Mouse (Mus musculus) adrenal gland, postnatal 14 days (tissue): ENCODE measurements at regions not wholly inside any gene's neighbourhood (a gene's known extent, or its start where the extent isn't known, plus 50 kb on each side); places are given as distances from the start of the nearest gene placed in this dataset.
"Not testable (repeated sequence)": the region's sequence is repeated elsewhere in the genome, so short reads cannot be mapped to it uniquely, and the experiment has no call there.

ENCODE experiments used
- DNase-seq: peaks from one replicate; pipeline ENCODE4 v3.0.0; 2021; ENCODE audit warnings: mixed read lengths

DNA sequence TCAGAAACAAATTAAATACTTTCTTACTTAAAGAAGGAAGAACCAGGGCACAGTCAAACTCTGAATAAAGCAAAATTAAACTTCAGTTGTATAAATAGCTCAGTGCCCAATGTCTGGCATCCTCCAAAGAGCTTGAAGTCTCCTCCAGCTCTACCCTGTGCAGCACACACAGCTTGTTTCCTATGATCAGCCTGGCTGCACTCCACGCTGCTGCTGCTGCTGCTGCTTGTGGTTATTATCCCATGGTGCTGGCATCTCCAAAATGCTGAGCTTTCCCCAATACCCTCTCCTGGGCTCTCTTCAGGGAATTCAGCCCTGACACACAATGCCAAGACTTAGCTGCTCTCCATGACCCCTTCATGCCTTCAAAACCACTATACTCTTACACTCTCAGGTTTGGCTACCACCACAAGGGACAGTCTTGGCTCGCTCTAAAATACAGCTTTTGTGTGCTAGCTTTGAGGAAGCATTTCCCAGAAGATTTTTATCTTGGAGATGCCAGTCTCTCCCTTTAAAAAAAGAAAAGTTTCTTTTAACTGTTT, 121.0 kb downstream of the Rab10 start:
- DNase-seq, result not testable (repeated sequence)

DNA sequence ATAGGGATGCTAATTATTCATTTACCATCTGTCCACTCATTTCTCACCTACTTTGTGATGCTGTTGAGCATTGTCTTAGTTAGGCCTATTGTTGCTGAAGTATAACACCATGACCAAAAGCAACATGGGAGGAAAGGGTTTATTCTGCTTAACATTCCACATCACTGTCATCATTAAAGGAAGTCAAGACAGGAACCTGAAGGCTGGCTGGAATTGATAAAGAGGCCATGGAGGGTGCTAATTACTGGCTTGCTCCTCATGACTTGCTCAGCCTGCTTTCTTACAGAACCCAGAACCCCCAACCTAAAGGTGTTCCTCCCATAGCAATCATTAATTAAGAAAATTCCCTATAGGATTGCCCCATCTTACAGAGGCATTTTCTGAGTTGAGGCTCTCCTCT, 121.6 kb downstream of the Rab10 start:
- DNase-seq, result no peak

DNA sequence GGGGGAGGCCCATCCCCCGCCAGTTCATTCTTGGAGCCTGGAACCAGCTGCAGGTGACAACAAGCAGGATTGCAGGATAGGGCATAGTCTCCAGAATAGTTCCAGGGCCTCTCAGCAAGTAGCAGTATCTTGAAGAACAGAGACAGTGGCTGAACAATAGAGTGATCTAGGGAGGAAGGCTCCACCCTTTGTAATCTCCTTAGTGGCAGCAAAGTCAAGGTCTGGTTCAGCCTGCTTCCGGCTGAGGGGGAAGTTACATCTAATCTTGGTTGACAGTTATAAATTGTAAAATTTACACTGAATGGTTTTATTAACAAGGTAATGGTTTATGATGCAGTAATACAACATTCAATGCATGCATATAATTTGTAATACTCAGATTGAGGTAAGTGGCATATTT, 136.4 kb downstream of the Rab10 start:
- DNase-seq, result no peak

DNA sequence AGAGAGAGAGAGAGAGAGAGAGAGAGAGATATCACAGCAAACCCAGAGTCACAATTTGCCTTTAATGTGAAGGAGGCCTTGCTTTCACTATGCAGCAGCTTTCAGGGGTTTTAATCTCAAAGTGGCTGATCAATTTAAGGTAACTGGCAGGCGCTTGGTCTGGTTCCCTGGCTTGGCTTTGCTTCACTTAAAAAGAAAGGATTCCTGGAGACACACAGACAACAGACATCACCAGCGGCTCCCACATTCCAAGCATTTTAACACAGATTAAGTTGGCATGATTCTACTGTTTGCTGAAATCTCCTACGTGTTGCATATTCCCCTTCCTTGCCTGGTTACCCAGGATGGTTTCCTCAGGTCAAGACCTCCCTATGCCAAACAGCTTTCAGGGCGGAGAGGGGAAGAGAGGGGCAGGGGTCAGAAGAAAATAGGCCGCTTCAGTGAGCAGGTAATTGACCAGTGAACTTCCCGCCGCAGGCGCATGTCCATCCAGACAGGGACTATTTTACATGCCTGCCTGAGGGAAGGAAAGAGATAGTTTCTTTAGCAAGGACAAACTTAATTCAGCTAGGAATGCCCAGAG, 140.0 kb downstream of the Rab10 start:
- DNase-seq, result not testable (repeated sequence)

DNA sequence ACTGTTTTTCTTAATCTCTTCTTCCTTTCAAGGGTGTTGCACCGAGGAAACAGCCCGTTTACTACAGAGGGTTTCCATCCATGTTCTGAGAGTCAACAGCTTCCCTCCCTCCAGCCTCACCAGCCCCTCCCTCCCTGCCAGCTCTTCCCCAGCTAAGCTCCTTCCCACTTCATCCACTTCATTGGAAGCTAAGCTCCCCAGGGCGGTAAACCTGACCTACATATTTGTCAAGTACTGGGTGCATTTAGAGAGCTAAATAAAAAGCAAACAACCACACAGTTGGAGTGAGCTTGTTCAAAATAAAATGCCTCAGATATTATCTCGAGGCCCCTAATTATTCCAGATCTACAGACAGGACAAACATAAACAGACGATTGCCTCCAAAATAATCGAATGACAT, 148.1 kb downstream of the Rab10 start:
- not testable (repeated sequence) for DNase-seq

DNA sequence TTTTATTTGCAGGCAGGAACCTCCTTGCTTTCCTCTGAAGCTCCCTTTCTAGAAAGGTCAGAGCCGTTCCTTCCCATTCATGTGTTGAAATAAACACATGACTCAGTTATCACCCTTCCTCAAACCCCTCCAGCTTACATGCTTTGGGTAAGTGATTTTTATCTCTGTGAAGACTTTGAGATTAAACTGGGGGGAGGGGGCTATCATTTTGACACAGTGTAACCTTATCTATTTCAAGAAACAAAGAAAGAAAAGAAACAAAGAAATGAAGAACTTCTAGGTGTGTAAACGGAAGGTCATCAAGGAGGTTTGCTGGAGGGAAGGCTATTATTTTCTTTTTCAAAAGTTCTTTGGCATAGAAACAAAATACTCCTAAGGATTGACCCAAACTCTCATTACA, 151.0 kb downstream of the Rab10 start:
- not testable (repeated sequence) for DNase-seq

DNA sequence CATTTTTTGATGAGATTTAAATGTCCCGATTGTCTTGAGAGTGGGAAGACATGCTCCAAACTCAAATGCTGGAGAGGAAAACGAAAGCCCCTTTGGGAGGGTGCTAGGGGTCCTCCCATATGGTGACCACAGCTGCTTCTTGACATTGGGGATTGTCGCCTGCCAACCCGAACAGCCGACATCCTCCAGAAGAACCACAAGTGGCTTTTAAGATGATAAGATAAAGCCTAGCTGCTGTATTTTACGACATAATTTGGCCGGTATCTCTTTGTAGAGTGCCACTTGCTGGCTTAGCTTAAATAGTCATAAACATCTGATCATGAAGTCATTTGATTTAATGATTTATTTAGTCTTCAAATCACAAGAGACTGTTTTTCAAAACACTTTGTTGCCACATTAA, 156.1 kb downstream of the Rab10 start:
- not testable (repeated sequence) for DNase-seq

DNA sequence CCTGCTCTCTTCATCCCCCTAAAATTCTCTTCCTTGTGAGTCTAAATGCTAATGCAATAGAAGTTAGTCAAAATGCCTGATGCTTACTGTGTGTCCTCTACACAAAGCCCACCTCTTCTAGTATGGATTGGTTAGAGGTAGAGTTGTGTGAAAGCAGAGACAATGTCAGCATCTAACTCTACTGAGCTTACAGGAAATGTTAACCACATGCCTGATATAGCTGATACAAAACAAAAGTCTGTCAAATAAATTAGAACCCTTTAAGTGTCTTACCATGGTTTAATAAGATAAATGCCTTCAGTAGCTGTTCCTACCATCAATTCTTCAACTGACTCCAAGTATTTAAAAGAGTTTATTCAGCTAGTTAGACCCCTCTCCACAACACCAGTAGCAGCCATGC, 177.2 kb downstream of the Rab10 start:
- not testable (repeated sequence) for DNase-seq

DNA sequence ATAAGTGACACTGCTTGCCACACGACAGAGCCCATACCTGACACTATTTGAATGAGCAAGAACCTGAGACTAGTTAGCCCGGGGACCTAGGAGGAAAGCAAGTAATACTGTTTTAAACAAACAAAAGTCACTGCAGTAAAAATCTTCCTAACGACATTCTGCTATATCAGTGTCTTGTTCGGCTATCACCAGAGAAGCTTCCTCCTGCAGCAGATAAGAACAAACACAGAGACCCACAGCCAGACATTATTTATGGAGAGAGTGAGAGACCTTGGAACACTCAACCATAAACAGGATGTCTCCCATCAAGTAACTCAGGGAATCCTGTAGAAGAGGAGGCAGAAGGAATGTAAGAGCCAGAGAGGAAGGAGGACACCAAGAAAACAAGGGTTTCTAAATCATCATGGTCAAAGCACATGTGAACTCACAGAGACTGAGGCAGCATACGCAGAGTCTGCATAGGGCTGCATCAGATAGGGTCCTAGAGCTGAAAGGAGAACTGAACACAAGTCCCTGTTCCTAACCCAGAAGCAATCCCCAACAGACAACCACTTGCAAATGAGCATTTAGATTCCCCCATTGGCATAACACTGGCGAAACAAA, 178.5 kb downstream of the Rab10 start:
- not testable (repeated sequence) for DNase-seq

DNA sequence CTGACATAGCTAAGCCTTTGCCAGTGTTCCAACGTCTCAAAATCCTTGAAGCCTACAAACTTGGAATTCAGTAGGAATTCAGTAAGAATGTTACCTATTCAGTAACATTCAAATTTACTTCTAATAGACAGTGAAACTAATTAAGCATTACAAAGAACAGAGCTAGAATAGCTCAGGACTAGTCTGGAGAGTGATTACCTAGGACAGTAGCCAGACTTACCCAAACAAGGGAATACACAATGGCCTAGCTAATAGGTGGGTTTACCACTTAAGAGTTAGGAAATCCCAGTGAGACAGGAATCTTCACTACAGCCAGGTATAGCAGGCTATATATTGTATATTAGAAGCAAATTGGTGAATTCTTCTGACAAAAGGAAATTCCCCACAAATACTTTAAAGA, 182.4 kb downstream of the Rab10 start:
- not testable (repeated sequence) for DNase-seq

DNA sequence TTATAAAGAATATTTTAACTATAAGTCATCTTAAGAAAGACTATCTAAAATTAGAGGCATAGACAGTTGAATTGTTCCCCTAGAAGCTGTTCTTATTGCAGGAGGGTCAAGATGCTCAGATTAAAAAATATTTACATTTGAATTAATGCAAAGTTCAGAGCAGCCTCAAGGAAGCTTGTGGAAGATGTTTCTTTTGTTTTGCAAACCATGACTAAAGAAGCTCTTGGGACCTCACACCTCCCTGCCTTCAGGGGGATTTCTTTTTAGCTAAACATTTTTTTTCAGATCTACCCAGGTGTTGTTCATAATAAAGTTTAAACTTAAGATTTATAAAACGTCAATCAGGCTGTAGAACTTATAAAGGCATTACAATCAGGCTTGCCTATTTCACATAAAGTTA, 185.7 kb downstream of the Rab10 start:
- DNase-seq, result no peak

DNA sequence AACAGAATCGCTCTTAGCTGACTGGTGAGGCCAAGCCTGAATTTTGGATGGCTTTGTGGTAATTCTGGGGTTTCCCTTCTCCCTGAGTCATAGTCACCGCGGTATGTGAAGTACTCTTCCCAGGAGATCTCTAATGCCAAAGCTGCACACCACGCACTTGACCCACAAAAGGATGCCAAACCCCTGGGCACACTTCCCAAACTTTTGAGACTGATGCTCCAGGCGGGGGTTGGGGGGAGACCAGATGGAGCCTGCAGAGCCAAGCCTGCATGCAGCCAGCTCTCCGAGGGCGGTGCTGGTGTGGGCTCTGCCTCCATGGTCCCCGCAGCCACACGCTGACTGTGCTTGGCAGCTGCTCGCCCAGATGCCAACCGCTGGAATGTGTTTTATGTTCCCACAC, 199.2 kb downstream of the Rab10 start:
- DNase-seq, result not testable (repeated sequence)

DNA sequence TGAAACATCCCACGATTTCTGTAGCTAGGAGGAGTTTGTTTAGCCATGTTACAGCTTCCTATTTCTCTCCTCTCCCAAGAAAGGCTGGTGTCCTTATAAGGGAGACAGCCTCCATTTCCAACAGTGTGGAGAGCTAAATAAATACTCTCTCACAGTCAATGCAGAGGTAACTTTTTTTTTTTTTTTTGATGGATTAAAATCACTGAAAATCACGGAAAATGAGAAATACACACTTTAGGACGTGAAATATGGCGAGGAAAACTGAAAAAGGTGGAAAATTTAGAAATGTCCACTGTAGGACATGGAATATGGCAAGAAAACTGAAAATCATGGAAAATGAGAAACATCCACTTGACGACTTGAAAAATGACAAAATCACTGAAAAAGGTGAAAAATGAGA, 200.1 kb downstream of the Rab10 start:
- DNase-seq, result not testable (repeated sequence)

DNA sequence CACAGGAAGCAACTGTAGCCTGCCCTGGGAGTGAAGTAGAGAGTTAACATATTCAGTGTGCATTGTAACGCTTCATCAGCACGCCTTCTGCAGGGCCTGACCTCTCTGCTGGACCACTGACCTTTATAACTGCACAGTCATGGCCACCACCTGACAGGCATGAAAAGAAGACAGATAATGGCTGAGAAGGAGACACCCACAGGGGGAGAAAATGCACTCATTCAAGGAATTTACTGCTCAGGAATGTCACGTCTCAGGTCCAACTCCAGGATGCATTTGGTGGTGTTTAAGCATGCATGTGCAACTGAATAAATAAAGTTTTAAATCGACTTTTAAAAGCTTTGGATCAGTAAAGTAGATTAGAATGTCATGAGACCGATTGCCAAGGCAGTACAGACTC, 207.8 kb downstream of the Rab10 start:
- DNase-seq, result not testable (repeated sequence)

DNA sequence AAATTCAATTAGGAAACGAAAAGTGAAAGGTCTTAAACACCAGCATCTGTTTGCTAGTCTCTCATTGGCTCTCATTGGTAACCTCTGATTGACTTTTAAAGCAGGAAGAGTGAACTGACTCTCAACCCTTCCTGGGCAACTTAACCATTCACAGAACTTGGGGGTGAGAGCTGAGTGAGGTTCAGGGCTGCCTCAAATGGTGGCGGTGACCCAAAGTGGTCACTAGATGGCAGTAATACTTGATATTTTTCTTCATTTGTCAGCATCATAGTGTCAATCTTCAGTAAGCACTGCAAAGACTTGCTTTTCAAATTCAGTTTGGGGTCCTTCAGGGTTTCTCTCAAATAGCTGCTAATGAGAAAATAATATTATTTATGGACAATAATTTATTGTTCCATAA, 211.6 kb downstream of the Rab10 start:
- DNase-seq, result peak; percentile 38

DNA sequence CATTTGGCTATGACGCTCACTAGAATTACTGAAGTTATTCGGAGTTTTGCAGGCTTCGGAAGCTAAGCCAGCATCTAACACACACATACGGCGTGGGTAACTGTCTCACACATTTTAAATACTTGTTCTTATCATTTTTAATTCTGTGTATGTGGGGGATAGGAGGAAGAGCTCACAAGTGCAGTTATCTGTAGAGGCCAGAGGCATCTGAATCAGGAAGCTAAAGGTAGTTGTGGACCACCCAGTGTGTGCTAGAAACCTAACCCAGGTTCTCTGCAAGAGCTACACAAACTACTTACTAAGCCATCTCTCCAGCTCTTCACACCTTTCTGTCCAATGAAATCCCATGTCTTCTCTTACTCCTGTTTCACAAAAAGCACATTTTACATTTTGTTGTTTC, 215.3 kb downstream of the Rab10 start:
- no peak for DNase-seq

DNA sequence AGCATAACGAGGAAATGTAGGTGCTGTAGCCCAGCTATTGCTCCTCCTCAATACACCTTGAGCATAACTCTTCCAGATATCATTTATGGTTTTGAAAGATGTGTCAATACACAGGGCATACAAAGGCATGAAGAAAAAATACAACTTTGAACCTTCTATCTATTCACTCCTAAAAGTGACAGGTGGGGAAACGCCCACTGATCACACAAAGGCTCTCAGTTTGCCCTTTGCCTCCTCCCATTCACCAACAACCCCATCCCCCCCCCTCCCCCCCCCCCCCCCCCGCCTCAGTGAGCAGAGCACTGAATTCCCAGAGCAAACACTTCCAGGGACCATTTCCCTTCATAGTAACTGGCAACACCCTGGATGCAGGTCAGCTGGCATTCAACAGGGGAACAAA, 216.8 kb downstream of the Rab10 start:
- not testable (repeated sequence) for DNase-seq

DNA sequence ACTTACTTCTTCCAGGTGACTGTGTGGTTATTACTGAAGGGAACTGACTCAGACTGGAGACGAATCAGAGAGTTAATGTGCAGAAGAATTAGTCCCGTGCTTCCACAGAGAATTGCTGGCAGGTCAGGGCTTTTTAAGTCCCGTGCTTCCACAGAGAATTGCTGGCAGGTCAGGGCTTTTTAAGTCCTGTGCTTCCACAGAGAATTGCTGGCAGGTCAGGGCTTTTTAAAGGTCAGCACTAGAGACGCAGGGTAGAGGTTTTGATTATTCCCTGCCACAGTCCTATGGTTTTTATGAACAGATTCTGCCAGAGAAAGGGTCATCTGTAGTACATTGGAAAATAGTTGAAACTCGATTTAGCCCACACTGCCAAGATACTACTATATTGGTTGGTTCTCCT, 260.2 kb downstream of the Rab10 start:
- peak; percentile 16 for DNase-seq

DNA sequence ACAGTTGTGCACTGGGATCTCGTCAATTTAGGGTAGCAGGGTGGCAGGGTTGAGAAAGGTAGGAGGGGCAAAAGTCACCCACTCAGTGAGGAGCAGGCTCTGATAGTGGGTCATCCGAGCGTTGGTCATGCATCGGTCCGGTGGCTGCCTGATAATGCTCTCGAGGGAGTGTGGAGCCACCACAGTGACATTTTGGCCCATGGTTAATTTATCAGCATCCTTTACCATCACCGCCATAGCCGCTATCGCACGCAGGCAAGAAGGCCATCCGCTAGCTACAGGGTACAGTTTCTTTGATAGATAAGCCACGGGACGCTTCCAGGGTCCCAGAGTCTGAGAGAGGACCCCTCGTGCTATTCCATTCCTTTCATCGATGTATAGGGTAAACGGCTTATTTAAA, 291.3 kb downstream of the Rab10 start:
- DNase-seq, result not testable (repeated sequence)

DNA sequence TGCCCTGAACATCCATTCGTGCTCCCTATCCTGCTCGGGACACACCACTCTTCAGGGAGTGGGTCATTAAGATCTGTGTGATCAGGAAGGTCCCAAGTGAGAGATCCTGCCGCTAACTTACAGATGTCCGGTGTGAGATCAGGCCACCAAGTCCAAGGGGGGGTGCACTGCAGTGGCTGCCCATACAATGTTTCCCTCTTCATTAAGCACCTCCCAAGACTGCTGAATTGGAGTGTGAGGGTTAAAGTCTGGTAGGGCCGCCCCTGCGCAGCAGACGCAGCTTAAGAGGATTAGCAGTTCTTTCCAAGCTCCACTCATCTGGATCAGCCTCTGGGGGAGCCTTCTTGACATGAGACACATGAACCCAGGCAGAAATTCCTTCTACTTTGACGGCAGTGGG, 293.0 kb downstream of the Rab10 start:
- DNase-seq, result not testable (repeated sequence)
